Mouse (Mus musculus) thymus, postnatal 36 days (tissue): ENCODE data around the gene Vmn1r159.
"Not testable (repeated sequence)": the region's sequence is repeated elsewhere in the genome, so short reads cannot be mapped to it uniquely, and the experiment has no call there.

ENCODE experiments used
- DNase-seq, 2 experiments: peaks; one replicate each; pipeline ENCODE4 v3.0.0; 2022; ENCODE audit warnings: mixed read lengths in 2 of 2

Gene Vmn1r159

DNA sequence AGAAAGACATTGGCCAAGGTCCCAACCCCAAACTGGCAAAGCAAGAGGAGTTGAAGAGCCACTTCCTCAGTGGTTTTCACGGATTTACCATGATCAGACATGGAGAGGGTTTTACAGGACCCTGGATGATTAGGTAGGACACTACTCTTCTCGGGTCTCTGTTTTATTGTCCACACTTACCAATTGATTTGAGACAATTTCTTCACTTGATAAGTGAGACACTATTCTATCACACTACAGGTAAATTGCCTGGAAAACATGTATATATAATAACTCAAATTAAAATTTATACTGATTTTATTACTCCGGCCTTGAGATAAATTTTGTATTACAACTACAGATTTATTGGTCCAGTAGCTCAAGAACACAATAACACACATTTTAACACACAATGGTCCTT is at the start of gene Vmn1r159:
Gene Vmn1r159, minus strand, starts transcription at position 101 of the 400 bp plus-strand sequence.
- DNase-seq = not testable (repeated sequence)

DNA sequence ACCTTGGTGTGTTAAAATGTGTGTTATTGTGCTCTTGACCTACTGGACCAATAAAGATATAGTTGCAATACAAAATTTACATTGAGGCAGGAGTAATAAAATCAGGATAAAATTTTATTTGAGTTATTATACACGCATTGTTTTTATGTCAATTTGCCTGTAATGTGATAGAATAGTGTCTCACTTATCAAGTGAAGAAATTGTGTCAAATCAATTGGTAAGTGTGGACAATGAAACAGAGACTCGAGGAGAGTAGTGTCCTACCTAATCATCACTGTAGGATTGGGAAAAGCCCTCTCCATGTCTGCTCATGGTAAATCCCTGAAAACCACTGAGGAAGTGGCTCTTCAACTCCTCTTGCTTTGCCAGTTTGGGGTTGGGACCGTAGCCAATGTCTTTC is 27.5 kb upstream of the Vmn1r159 start, which contains the start of gene Vmn1r160:
Gene Vmn1r160, plus strand, starts transcription at position 301 of the 400 bp plus-strand sequence.
- not testable (repeated sequence) for DNase-seq
